Mouse (Mus musculus): Measurements from ENCODE around the gene Golph3. TPM values are rescaled to one million over a fixed set of nuclear protein-coding genes. Genes with fewer than 3 reads are reported as not detected.

Golph3 gene
- polyA plus RNA-seq, 1 experiment: 118 TPM

- no peak for TF ChIP-seq POLR2A (IDR thresholded peaks at IDR 0.05; ENCODE audit: low read depth, low read length)
- TF ChIP-seq CTCF (IDR thresholded peaks at IDR 0.05; ENCODE audit: borderline replicate concordance, insufficient read depth, low read length): no peak
- Histone ChIP-seq H3K27ac (ENCODE audit: insufficient read depth, low read length) (no peak overlapping the region), H3K4me3 (ENCODE audit: insufficient read depth, low read length) (no peak overlapping the region), H3K4me1 (ENCODE audit: control insufficient read depth, insufficient read depth, low read length) (no peaks in the 10 kb centered on the region)
Observed at GRCm38 (mm10) chr15:12374916-12375315, 53.7 kb downstream of the Golph3 start.

GRCm38 (mm10) chr15:12375641-12376311, 54.5 kb downstream of the Golph3 start:
- no peak overlapping the region for H3K27ac ChIP-seq (ENCODE audit: insufficient read depth, low read length)
- peak overlapping the region; percentile 7; the same call in 1 of the 2 replicates for H3K4me3 ChIP-seq (ENCODE audit: insufficient read depth, low read length)
- H3K4me1 ChIP-seq (ENCODE audit: control insufficient read depth, insufficient read depth, low read length): no peaks in the 10 kb centered on the region
- TF ChIP-seq POLR2A (IDR thresholded peaks at IDR 0.05; ENCODE audit: low read depth, low read length) (no peak), CTCF (IDR thresholded peaks at IDR 0.05; ENCODE audit: borderline replicate concordance, insufficient read depth, low read length) (peak; percentile 60)

- Histone ChIP-seq H3K27ac (ENCODE audit: insufficient read depth, low read length) (no peak overlapping the region), H3K4me3 (ENCODE audit: insufficient read depth, low read length) (no peak overlapping the region), H3K4me1 (ENCODE audit: control insufficient read depth, insufficient read depth, low read length) (no peaks in the 10 kb centered on the region)
- TF ChIP-seq CTCF (IDR thresholded peaks at IDR 0.05; ENCODE audit: borderline replicate concordance, insufficient read depth, low read length): no peak
Observed at GRCm38 (mm10) chr15:12376491-12377069, 55.3 kb downstream of the Golph3 start.

- no peaks in the 10 kb centered on the region for H3K4me1 ChIP-seq (ENCODE audit: control insufficient read depth, insufficient read depth, low read length)
- H3K27ac ChIP-seq (ENCODE audit: insufficient read depth, low read length): no peak overlapping the region
- TF ChIP-seq CTCF (IDR thresholded peaks at IDR 0.05; ENCODE audit: borderline replicate concordance, insufficient read depth, low read length) (no peak), POLR2A (IDR thresholded peaks at IDR 0.05; ENCODE audit: low read depth, low read length) (no peak)
- H3K4me3 ChIP-seq (ENCODE audit: insufficient read depth, low read length): no peak overlapping the region
Observed at GRCm38 (mm10) chr15:12377800-12378199, 56.5 kb downstream of the Golph3 start.

- H3K4me1 ChIP-seq (ENCODE audit: control insufficient read depth, insufficient read depth, low read length): no peaks in the 10 kb centered on the region
- no peak for TF ChIP-seq CTCF (IDR thresholded peaks at IDR 0.05; ENCODE audit: borderline replicate concordance, insufficient read depth, low read length)
- no peak for TF ChIP-seq POLR2A (IDR thresholded peaks at IDR 0.05; ENCODE audit: low read depth, low read length)
- H3K27ac ChIP-seq (ENCODE audit: insufficient read depth, low read length): no peak overlapping the region
- H3K4me3 ChIP-seq (ENCODE audit: insufficient read depth, low read length): no peak overlapping the region
Observed at GRCm38 (mm10) chr15:12380057-12380456, 58.8 kb downstream of the Golph3 start.

GRCm38 (mm10) chr15:12380548-12380947, 59.3 kb downstream of the Golph3 start:
- TF ChIP-seq CTCF (IDR thresholded peaks at IDR 0.05; ENCODE audit: borderline replicate concordance, insufficient read depth, low read length) (no peak), POLR2A (IDR thresholded peaks at IDR 0.05; ENCODE audit: low read depth, low read length) (no peak)
- H3K4me3 ChIP-seq (ENCODE audit: insufficient read depth, low read length): no peak overlapping the region
- no peaks in the 10 kb centered on the region for H3K4me1 ChIP-seq (ENCODE audit: control insufficient read depth, insufficient read depth, low read length)
- no peak overlapping the region for H3K27ac ChIP-seq (ENCODE audit: insufficient read depth, low read length)

GRCm38 (mm10) chr15:12384679-12385078, 63.4 kb downstream of the Golph3 start:
- Histone ChIP-seq H3K27ac (ENCODE audit: insufficient read depth, low read length) (no peak overlapping the region), H3K4me3 (ENCODE audit: insufficient read depth, low read length) (no peak overlapping the region), H3K4me1 (ENCODE audit: control insufficient read depth, insufficient read depth, low read length) (no peaks in the 10 kb centered on the region)
- TF ChIP-seq POLR2A (IDR thresholded peaks at IDR 0.05; ENCODE audit: low read depth, low read length): no peak
- no peak for TF ChIP-seq CTCF (IDR thresholded peaks at IDR 0.05; ENCODE audit: borderline replicate concordance, insufficient read depth, low read length)

- TF ChIP-seq POLR2A (IDR thresholded peaks at IDR 0.05; ENCODE audit: low read depth, low read length): no peak
- no peak for TF ChIP-seq CTCF (IDR thresholded peaks at IDR 0.05; ENCODE audit: borderline replicate concordance, insufficient read depth, low read length)
- H3K4me1 ChIP-seq (ENCODE audit: control insufficient read depth, insufficient read depth, low read length): no peaks in the 10 kb centered on the region
- no peak overlapping the region for H3K4me3 ChIP-seq (ENCODE audit: insufficient read depth, low read length)
- H3K27ac ChIP-seq (ENCODE audit: insufficient read depth, low read length): no peak overlapping the region
Observed at GRCm38 (mm10) chr15:12388726-12389489, 67.7 kb downstream of the Golph3 start.

- H3K4me3 ChIP-seq (ENCODE audit: insufficient read depth, low read length): no peak overlapping the region
- H3K4me1 ChIP-seq (ENCODE audit: control insufficient read depth, insufficient read depth, low read length): no peaks in the 10 kb centered on the region
- no peak overlapping the region for H3K27ac ChIP-seq (ENCODE audit: insufficient read depth, low read length)
- TF ChIP-seq POLR2A (IDR thresholded peaks at IDR 0.05; ENCODE audit: low read depth, low read length) (no peak), CTCF (IDR thresholded peaks at IDR 0.05; ENCODE audit: borderline replicate concordance, insufficient read depth, low read length) (no peak)
Observed at GRCm38 (mm10) chr15:12394758-12395157, 73.5 kb downstream of the Golph3 start.

- Histone ChIP-seq H3K27ac (ENCODE audit: insufficient read depth, low read length) (no peak overlapping the region), H3K4me3 (ENCODE audit: insufficient read depth, low read length) (no peak overlapping the region), H3K4me1 (ENCODE audit: control insufficient read depth, insufficient read depth, low read length) (no peaks in the 10 kb centered on the region)
- TF ChIP-seq CTCF (IDR thresholded peaks at IDR 0.05; ENCODE audit: borderline replicate concordance, insufficient read depth, low read length) (no peak), POLR2A (IDR thresholded peaks at IDR 0.05; ENCODE audit: low read depth, low read length) (no peak)
Observed at GRCm38 (mm10) chr15:12397032-12397431, 75.8 kb downstream of the Golph3 start.

Other genes with a start within 250 kb of the Golph3 start
- 138 and 172 TPM in 2 replicates for gene Zfr, start 203.6 kb upstream of the Golph3 start, polyA plus RNA-seq (2011; ENCODE audit: insufficient read length, low read depth, missing spikeins)
- 11.2 and 12.3 TPM in 2 replicates for gene Mtmr12, start 116.4 kb upstream of the Golph3 start, polyA plus RNA-seq (2011; ENCODE audit: insufficient read length, low read depth, missing spikeins)
- gene 1810049J17Rik, start 449 bp downstream of the Golph3 start, polyA plus RNA-seq (2011; ENCODE audit: insufficient read length, low read depth, missing spikeins): 1.5 and 2.0 TPM in 2 replicates